Mouse (Mus musculus) inflammation-experienced regulatory T-cells, adult 16 weeks (primary cell): ENCODE measurements around the gene Snrnp27. TPM values are rescaled to one million over a fixed set of nuclear protein-coding genes. Genes with fewer than 3 reads are reported as not detected.

ENCODE experiments used
- polyA plus RNA-seq: library from polyadenylated mRNA; unstranded; fragments of 100-300 nt; shearing (Covaris generic); gene quantifications from one replicate; pipeline ENCODE4 v1.2.1, GENCODE M21; 2017

Snrnp27 gene
- 90.3 TPM for polyA plus RNA-seq

GRCm38 (mm10) chr6:86683872-86684654, at the start of gene Snrnp27:
Gene Snrnp27 (minus strand): TSS chr6:86684522.

GRCm38 (mm10) chr6:86733183-86733876, 49.0 kb upstream of the Snrnp27 start, which contains the start of gene Gmcl1:
Gene Gmcl1 (minus strand): TSS chr6:86733383.

GRCm38 (mm10) chr6:86668580-86669239, 15.6 kb downstream of the Snrnp27 start, which contains the start of gene Mxd1:
Gene Mxd1 (minus strand): TSS chr6:86669161.

GRCm38 (mm10) chr6:86627946-86628345, 56.4 kb downstream of the Snrnp27 start, which contains the start of gene Asprv1:
Gene Asprv1 (plus strand): TSS chr6:86628164.

Other genes with a start within 250 kb of the Snrnp27 start
- 50.5 TPM for gene C87436, start 246.1 kb downstream of the Snrnp27 start, polyA plus RNA-seq
- 48.1 TPM for gene Pcbp1, start 158.2 kb downstream of the Snrnp27 start, polyA plus RNA-seq
- gene Asprv1, start 56.4 kb downstream of the Snrnp27 start, polyA plus RNA-seq, result not detected
- gene Mxd1, start 15.4 kb downstream of the Snrnp27 start, polyA plus RNA-seq, result 42.6 TPM
- gene Gmcl1, start 48.9 kb upstream of the Snrnp27 start, polyA plus RNA-seq, result 16.6 TPM
- gene Anxa4, start 109.1 kb upstream of the Snrnp27 start, polyA plus RNA-seq, result 20.5 TPM
- gene Aak1, start 165.0 kb upstream of the Snrnp27 start, polyA plus RNA-seq, result 64.4 TPM